ENCODE assay signal across 8 mouse cellular contexts in genomic region chr10:84488315-84488714, GRCm38 (mm10). TPM values are rescaled to one million over a fixed set of nuclear protein-coding genes. Genes with fewer than 3 reads are reported as not detected.
DNase-seq lines count a peak whose midpoint lies in the region; ATAC-seq lines count a peak whose summit lies in the region.
"Had no signal": no experiment of that assay in that cellular context is flagged by ENCODE, and none has a peak within 500 bp of the region (broad histone marks: within the 10 kb centered on the region; RNA-seq: fewer than 3 reads in every experiment).

No protein-coding gene starts in this region.

- no peak overlapping the region for H3K9ac ChIP-seq in midbrain, embryonic 14.5 days (replicated peaks; ENCODE audit: low read length)
- no peak overlapping the region for H3K9ac ChIP-seq in midbrain, embryonic 11.5 days (ENCODE audit: low read length)
- H3K9ac ChIP-seq in liver, embryonic 11.5 days (ENCODE audit: low read depth, low read length): no peak overlapping the region
- H3K9ac ChIP-seq: hindbrain, embryonic 15.5 days had no signal

- no peak overlapping the region for H3K4me3 ChIP-seq in midbrain, embryonic 14.5 days (replicated peaks; ENCODE audit: low read depth, low read length)
- no peak overlapping the region for H3K4me3 ChIP-seq in midbrain, embryonic 11.5 days (ENCODE audit: low read depth, low read length)
- H3K4me3 ChIP-seq in liver, embryonic 11.5 days (ENCODE audit: low read depth, low read length): no peak overlapping the region
- H3K4me3 ChIP-seq: hindbrain, embryonic 15.5 days had no signal

- H3K36me3 ChIP-seq in midbrain, embryonic 14.5 days (ENCODE audit: control insufficient read depth, insufficient read depth, low read length): no peaks in the 10 kb centered on the region
- H3K36me3 ChIP-seq in midbrain, embryonic 11.5 days (ENCODE audit: control insufficient read depth, insufficient read depth, low read length): no peaks in the 10 kb centered on the region
- H3K36me3 ChIP-seq in liver, embryonic 11.5 days (ENCODE audit: control insufficient read depth, insufficient read depth, low read length): no peaks in the 10 kb centered on the region
- H3K36me3 ChIP-seq: hindbrain, embryonic 15.5 days had no signal

- intact Hi-C loops in heart, postnatal 10 days (cut with DNase I): no loop called here

- no peak overlapping the region for H3K27ac ChIP-seq in midbrain, embryonic 14.5 days (replicated peaks; ENCODE audit: low read depth, low read length)
- no peak overlapping the region for H3K27ac ChIP-seq in midbrain, embryonic 11.5 days (ENCODE audit: low read depth, low read length)
- no peak overlapping the region for H3K27ac ChIP-seq in liver, embryonic 11.5 days (ENCODE audit: low read depth, low read length)
- H3K27ac ChIP-seq: hindbrain, embryonic 15.5 days had no signal

- H3K9me3 ChIP-seq in midbrain, embryonic 14.5 days (ENCODE audit: control insufficient read depth, low read length): no peaks in the 10 kb centered on the region
- H3K9me3 ChIP-seq in midbrain, embryonic 11.5 days (ENCODE audit: control insufficient read depth, low read length): no peaks in the 10 kb centered on the region
- no peaks in the 10 kb centered on the region for H3K9me3 ChIP-seq in liver, embryonic 11.5 days (ENCODE audit: control insufficient read depth, low read length)
- H3K9me3 ChIP-seq: hindbrain, embryonic 15.5 days had no signal

- no peak for ATAC-seq in midbrain, embryonic 14.5 days (ENCODE audit: low FRiP score, low TSS enrichment)
- no peak for ATAC-seq in midbrain, embryonic 11.5 days (ENCODE audit: low FRiP score)
- 0 out of 2 replicates have a peak, but pooled peaks have one; percentile 45 for ATAC-seq in liver, embryonic 11.5 days (replicated peaks; ENCODE audit: low FRiP score)

- WGBS in midbrain, embryonic 14.5 days: 42% methylated on average over 6 of the region's 6 CpGs
- WGBS in midbrain, embryonic 11.5 days: 35% methylated on average over 6 of the region's 6 CpGs
- WGBS in liver, embryonic 11.5 days: 40% methylated on average over 6 of the region's 6 CpGs

- H3K4me1 ChIP-seq in midbrain, embryonic 14.5 days (ENCODE audit: control insufficient read depth, insufficient read depth, low read length): no peaks in the 10 kb centered on the region
- H3K4me1 ChIP-seq in midbrain, embryonic 11.5 days (ENCODE audit: control insufficient read depth, insufficient read depth, low read length): no peaks in the 10 kb centered on the region
- H3K4me1 ChIP-seq in liver, embryonic 11.5 days (replicated peaks; ENCODE audit: control insufficient read depth, insufficient read depth, low read length): 0 out of 2 replicates have a peak, but pooled peaks cover 2% of the 10 kb centered on the region
- H3K4me1 ChIP-seq: hindbrain, embryonic 15.5 days had no signal

- no peak overlapping the region for H3K4me2 ChIP-seq in midbrain, embryonic 14.5 days (ENCODE audit: low read length)
- H3K4me2 ChIP-seq in midbrain, embryonic 11.5 days: no peak overlapping the region
- H3K4me2 ChIP-seq in liver, embryonic 11.5 days: no peak overlapping the region
- H3K4me2 ChIP-seq: hindbrain, embryonic 15.5 days had no signal

- DNase-seq in midbrain, embryonic 14.5 days: peak; percentile 58
- DNase-seq in midbrain, embryonic 11.5 days (ENCODE audit: low spot score, missing footprints): no peak
- peak; percentile 48 for DNase-seq in WW6 (ENCODE audit: low read depth, low spot score)
- peak; percentile 18 to 38 for DNase-seq in cerebellum, postnatal 36 days
- peak; percentile 62 to 75 for DNase-seq in heart, postnatal 10 days
- peak; percentile 56 for DNase-seq in liver, embryonic 11.5 days (ENCODE audit: low spot score)
- DNase-seq in right cerebral cortex, adult 2 months (ENCODE audit: low spot score in 2 of 2): peak; percentile 40 to 45

- no peaks in the 10 kb centered on the region for H3K27me3 ChIP-seq in midbrain, embryonic 14.5 days (ENCODE audit: control insufficient read depth, insufficient read depth, low read length)
- no peaks in the 10 kb centered on the region for H3K27me3 ChIP-seq in midbrain, embryonic 11.5 days (ENCODE audit: control insufficient read depth, insufficient read depth, low read length)
- no peaks in the 10 kb centered on the region for H3K27me3 ChIP-seq in liver, embryonic 11.5 days (replicated peaks; ENCODE audit: control insufficient read depth, insufficient read depth, low read length)
- H3K27me3 ChIP-seq: hindbrain, embryonic 15.5 days had no signal

RNA-seq across cellular contexts. Expression of gene Ckap4, which starts 45.5 kb away (rescaled TPM):
- polyA plus RNA-seq in midbrain, embryonic 14.5 days (2014; fragmentation: Nextera tagmentation; extraction: Ambion mirVana): 57.2 and 71.5 TPM in 2 replicates
- polyA plus RNA-seq in midbrain, embryonic 11.5 days (2014; fragmentation: Nextera tagmentation; extraction: Ambion mirVana): 83.6 and 89.2 TPM in 2 replicates
- total RNA-seq in heart, postnatal 10 days (2021): 10 to 100 TPM; 74.8 to 86.4 TPM
- polyA plus RNA-seq in liver, embryonic 11.5 days (2014; fragmentation: Nextera tagmentation; extraction: Ambion mirVana): 39.4 and 41.5 TPM in 2 replicates

RNA-seq across cellular contexts. Expression of gene Nuak1, which starts 47.9 kb away (rescaled TPM):
- 5.4 and 9.2 TPM in 2 replicates for polyA plus RNA-seq in midbrain, embryonic 14.5 days (2014; fragmentation: Nextera tagmentation; extraction: Ambion mirVana)
- polyA plus RNA-seq in midbrain, embryonic 11.5 days (2014; fragmentation: Nextera tagmentation; extraction: Ambion mirVana): 4.8 TPM in 2 replicates
- total RNA-seq in heart, postnatal 10 days (2021): 10 to 100 TPM; 25.3 to 33.0 TPM
- polyA plus RNA-seq in liver, embryonic 11.5 days (2014; fragmentation: Nextera tagmentation; extraction: Ambion mirVana): 0.47 and 0.70 TPM in 2 replicates
